Mouse (Mus musculus): ENCODE data around the gene Scgb3a1. TPM values are rescaled to one million over a fixed set of nuclear protein-coding genes. Genes with fewer than 3 reads are reported as not detected.

The Scgb3a1 gene
- polyA plus RNA-seq (2012; rRNA removed), result 0.40 TPM in 1 of 2 replicates, not detected in the other

DNA sequence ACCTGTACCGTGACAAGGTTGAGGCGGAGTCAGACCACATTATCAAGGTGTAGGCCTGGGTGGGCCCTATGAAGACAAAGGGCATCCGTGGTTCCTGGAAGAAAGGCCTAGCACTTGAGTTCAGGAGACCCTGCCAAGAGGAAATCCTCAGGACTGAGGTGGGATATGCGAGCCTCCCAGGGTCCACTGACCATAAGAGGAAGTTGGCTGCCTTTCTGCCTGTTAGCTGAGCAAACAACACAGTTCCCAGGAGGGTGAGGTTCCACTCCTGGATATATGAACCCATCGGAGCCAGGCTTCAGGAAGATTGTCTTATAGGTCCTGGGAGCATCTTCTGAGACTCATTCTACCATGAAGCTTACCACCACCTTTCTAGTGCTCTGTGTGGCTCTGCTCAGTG lies at the start of gene Scgb3a1:
TSS of gene Scgb3a1 (plus strand) at position 301 of the 400 bp plus-strand sequence.
- H3K4me1 ChIP-seq (ENCODE audit: control insufficient read depth, insufficient read depth, low read length), result peaks cover 7% of the 10 kb centered on the region; the same call in 1 of the 2 replicates
- WGBS, result 83% methylated on average over 5 of the region's 5 CpGs
- H3K27me3 ChIP-seq (ENCODE audit: control insufficient read depth, insufficient read depth, low read length), result no peaks in the 10 kb centered on the region; the same call in 1 of the 2 replicates
- H3K27ac ChIP-seq (ENCODE audit: insufficient read depth, low read length), result no peak within 1 kb of the TSS
- TF ChIP-seq POLR2A (IDR thresholded peaks at IDR 0.05; ENCODE audit: borderline replicate concordance, insufficient read depth, low read length), result no peak
- no peak for TF ChIP-seq CTCF (IDR thresholded peaks at IDR 0.05; ENCODE audit: borderline replicate concordance, insufficient read depth, low read depth, low read length)
- no peak for DNase-seq
- H3K4me3 ChIP-seq (replicated peaks; ENCODE audit: insufficient read depth, low read depth, low read length), result no peak within 1 kb of the TSS

DNA sequence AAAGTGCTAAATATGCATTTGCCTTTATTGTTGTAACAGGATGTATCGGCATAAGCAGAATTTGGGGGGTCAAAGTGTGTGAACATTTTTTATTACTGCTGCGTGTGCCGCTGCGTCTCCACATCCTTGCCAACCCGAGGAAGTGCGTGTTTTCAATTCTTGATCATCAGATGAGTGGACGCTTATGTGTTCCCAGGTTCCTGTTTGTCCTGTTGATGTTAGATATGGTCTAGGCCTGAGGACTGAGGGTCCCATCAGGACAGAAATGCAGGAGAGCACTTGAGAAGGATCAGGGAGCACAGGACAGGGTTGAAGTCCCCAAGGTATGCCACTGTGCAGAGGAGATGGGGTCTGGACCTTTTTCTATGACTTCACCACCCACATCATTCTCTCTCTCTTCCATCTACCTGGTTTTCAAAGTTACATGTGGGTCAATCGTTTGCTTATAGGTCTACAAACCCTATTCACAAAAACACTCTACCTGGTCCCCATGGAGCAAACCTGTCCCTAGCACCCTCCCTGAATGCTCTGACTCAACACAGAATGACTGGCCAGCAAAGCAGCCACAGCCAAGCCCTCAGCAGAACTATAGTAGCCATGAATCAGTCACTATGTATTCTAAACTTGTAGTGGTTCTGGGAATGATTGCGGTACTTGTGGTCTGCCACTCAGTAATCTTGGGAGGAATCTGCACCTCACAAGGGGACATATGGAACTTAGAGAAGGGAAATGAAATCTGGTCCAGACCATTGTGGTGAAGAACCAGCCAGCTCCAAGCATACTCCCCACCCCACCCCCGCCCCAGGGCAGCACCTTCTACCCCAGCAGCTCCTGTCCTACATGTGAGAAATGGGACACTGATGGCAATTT lies 47.3 kb upstream of the Scgb3a1 start:
- no peak for TF ChIP-seq CTCF (IDR thresholded peaks at IDR 0.05; ENCODE audit: borderline replicate concordance, insufficient read depth, low read depth, low read length)
- no peak for TF ChIP-seq POLR2A (IDR thresholded peaks at IDR 0.05; ENCODE audit: borderline replicate concordance, insufficient read depth, low read length)

DNA sequence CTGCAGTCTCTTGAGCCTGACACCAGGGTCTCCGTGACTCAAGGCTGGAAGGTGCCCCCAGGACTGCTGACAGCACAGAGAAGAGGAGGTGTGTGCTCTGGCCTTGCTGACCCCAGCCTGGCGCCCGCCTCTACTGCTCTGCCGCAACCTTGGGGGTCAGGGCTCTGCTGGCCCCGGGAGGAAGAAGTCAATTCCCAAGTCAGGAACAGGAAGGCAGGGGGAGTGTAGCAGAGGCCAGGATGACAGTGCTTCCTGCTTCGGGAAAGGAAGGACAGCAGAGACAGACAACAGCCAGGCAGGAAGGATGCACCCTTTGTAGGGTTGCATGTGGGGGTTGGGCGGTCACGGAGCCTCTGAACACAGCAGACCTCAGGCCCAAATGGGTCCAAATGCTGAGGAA lies 44.9 kb upstream of the Scgb3a1 start:
- no peaks in the 10 kb centered on the region for H3K4me1 ChIP-seq (ENCODE audit: control insufficient read depth, insufficient read depth, low read length)
- TF ChIP-seq POLR2A (IDR thresholded peaks at IDR 0.05; ENCODE audit: borderline replicate concordance, insufficient read depth, low read length), result no peak
- no peak for TF ChIP-seq CTCF (IDR thresholded peaks at IDR 0.05; ENCODE audit: borderline replicate concordance, insufficient read depth, low read depth, low read length)
- WGBS, result 72% methylated on average over 8 of the region's 8 CpGs
- no peak overlapping the region for H3K27ac ChIP-seq (ENCODE audit: insufficient read depth, low read length)
- H3K27me3 ChIP-seq (ENCODE audit: control insufficient read depth, insufficient read depth, low read length), result no peaks in the 10 kb centered on the region
- no peak for DNase-seq
- H3K4me3 ChIP-seq (replicated peaks; ENCODE audit: insufficient read depth, low read depth, low read length), result no peak overlapping the region

More for the DNA sequence above, 47.3 kb upstream of the Scgb3a1 start:
- no peak for DNase-seq
- H3K4me3 ChIP-seq (replicated peaks; ENCODE audit: insufficient read depth, low read depth, low read length), result no peak overlapping the region
- H3K27ac ChIP-seq (ENCODE audit: insufficient read depth, low read length), result no peak overlapping the region
- no peaks in the 10 kb centered on the region for H3K27me3 ChIP-seq (ENCODE audit: control insufficient read depth, insufficient read depth, low read length)
- 89% methylated on average over 10 of the region's 10 CpGs for WGBS
- H3K4me1 ChIP-seq (ENCODE audit: control insufficient read depth, insufficient read depth, low read length), result no peaks in the 10 kb centered on the region

DNA sequence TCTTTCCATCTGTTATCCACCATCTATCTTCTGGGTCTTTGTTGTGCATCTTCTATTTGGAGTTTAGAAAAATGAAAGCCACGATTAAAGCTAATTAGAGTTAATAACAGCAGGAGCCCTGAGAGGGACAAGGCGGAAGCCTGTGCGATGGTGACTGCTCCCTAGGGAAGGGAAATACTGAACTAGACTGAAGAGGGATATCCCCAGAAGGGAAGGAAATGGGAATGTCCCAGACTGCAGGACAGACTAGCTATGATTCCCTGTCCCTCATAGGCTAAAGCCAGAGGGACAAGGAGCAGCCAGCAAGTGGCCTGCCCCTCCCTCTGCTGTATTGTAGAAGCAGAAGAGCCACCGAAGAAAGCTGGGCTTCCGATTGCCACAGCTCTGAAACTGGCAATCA lies 41.5 kb upstream of the Scgb3a1 start:
- whole genome bisulfite sequencing, result 79% methylated on average over 5 of the region's 5 CpGs

DNA sequence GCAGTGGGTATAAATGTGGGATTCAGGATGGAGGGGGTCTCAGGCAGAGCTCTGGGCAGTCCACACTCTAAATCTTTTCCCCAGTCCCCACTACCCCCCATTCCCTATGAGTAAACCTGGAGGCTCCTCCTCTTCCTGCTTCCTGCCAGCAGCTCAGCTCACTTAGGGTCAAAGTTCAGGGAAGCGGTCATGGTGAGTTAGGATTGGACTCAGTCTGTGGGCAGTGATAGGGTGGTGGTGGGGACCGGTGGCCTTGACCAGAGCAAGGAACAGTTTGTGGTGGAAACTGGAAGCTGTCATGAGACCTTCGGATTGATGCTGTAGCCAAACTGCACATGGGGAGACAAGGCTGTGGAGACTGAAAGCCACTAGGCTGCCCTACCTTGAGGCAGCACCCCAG lies 39.3 kb upstream of the Scgb3a1 start:
- WGBS, result 76% methylated on average over 3 of the region's 3 CpGs
- H3K4me3 ChIP-seq (replicated peaks; ENCODE audit: insufficient read depth, low read depth, low read length), result no peak overlapping the region
- TF ChIP-seq POLR2A (IDR thresholded peaks at IDR 0.05; ENCODE audit: borderline replicate concordance, insufficient read depth, low read length) (no peak), CTCF (IDR thresholded peaks at IDR 0.05; ENCODE audit: borderline replicate concordance, insufficient read depth, low read depth, low read length) (no peak)
- H3K27me3 ChIP-seq (ENCODE audit: control insufficient read depth, insufficient read depth, low read length), result no peaks in the 10 kb centered on the region
- H3K27ac ChIP-seq (ENCODE audit: insufficient read depth, low read length), result no peak overlapping the region
- H3K4me1 ChIP-seq (ENCODE audit: control insufficient read depth, insufficient read depth, low read length), result no peaks in the 10 kb centered on the region
- DNase-seq, result no peak

More for the DNA sequence above, 41.5 kb upstream of the Scgb3a1 start:
- H3K27ac ChIP-seq (ENCODE audit: insufficient read depth, low read length), result no peak overlapping the region
- no peak overlapping the region for H3K4me3 ChIP-seq (replicated peaks; ENCODE audit: insufficient read depth, low read depth, low read length)
- H3K4me1 ChIP-seq (ENCODE audit: control insufficient read depth, insufficient read depth, low read length), result no peaks in the 10 kb centered on the region
- no peak for DNase-seq
- no peak for TF ChIP-seq CTCF (IDR thresholded peaks at IDR 0.05; ENCODE audit: borderline replicate concordance, insufficient read depth, low read depth, low read length)
- TF ChIP-seq POLR2A (IDR thresholded peaks at IDR 0.05; ENCODE audit: borderline replicate concordance, insufficient read depth, low read length), result no peak
- no peaks in the 10 kb centered on the region for H3K27me3 ChIP-seq (ENCODE audit: control insufficient read depth, insufficient read depth, low read length)

DNA sequence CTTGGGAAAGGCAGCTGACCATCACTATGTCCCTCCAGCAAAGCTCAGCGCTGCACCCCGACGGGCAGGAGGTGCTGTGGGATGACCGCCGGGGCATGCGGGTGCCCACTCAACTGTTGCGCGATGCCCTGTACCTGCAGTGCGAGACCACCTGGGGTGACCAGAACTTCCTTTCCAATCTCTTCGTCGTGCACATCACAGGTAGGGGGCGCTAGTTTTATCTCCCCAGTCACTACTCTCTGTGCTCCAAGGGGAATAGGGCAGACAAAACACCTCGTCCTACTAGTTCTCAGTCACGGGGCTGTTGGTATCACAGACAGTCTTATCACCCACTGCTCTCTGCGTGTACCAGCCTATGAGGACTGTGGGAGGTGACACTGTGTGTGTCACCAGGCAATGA lies 37.5 kb upstream of the Scgb3a1 start:
- H3K4me1 ChIP-seq (ENCODE audit: control insufficient read depth, insufficient read depth, low read length), result no peaks in the 10 kb centered on the region
- TF ChIP-seq CTCF (IDR thresholded peaks at IDR 0.05; ENCODE audit: borderline replicate concordance, insufficient read depth, low read depth, low read length) (no peak), POLR2A (IDR thresholded peaks at IDR 0.05; ENCODE audit: borderline replicate concordance, insufficient read depth, low read length) (no peak)
- 63% methylated on average over 15 of the region's 15 CpGs for WGBS
- no peak overlapping the region for H3K27ac ChIP-seq (ENCODE audit: insufficient read depth, low read length)
- no peak overlapping the region for H3K4me3 ChIP-seq (replicated peaks; ENCODE audit: insufficient read depth, low read depth, low read length)
- no peaks in the 10 kb centered on the region for H3K27me3 ChIP-seq (ENCODE audit: control insufficient read depth, insufficient read depth, low read length)
- no peak for DNase-seq

DNA sequence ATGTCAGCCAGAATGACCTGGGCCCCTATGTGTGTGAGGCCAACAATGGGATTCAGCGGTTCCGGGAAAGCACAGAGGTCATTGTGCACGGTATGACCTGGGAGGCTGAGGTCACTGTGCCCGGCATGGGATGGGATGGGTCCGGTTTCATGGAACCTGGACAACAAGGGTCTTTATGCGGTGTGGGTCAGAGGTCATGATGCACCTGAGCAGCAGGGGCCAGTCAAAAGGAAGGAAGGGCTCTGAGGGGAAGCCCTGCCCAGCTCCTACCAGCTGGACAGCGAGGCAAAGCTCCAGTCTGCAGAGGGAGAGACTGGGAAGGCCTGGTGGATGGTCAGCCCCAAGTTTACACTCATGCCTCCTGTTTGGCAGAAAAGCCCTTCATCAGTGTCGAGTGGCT lies 36.7 kb upstream of the Scgb3a1 start:
- no peak overlapping the region for H3K4me3 ChIP-seq (replicated peaks; ENCODE audit: insufficient read depth, low read depth, low read length)
- H3K27me3 ChIP-seq (ENCODE audit: control insufficient read depth, insufficient read depth, low read length), result no peaks in the 10 kb centered on the region
- no peaks in the 10 kb centered on the region for H3K4me1 ChIP-seq (ENCODE audit: control insufficient read depth, insufficient read depth, low read length)
- TF ChIP-seq CTCF (IDR thresholded peaks at IDR 0.05; ENCODE audit: borderline replicate concordance, insufficient read depth, low read depth, low read length) (no peak), POLR2A (IDR thresholded peaks at IDR 0.05; ENCODE audit: borderline replicate concordance, insufficient read depth, low read length) (no peak)
- no peak overlapping the region for H3K27ac ChIP-seq (ENCODE audit: insufficient read depth, low read length)
- DNase-seq, result no peak
- 55% methylated on average over 8 of the region's 8 CpGs for WGBS

DNA sequence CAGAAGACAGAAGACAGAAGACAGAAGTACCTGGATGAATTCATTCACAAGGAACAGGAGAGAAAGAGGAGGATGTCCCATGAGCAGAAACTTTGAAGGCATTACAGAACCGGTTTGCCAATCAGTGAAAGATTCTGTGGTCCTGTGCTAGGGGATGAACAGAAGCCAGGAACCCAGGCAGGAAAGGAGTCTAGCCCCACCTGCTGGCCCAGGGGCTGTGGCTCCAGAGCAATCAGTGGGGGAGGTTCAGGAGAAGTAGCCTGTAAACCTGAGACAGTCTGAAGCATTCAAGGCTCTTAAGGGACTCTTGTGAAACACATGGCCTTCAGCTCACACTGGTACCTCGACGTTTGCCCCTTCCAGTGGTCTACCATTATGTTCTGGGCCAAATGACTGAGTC lies 32.3 kb upstream of the Scgb3a1 start:
- Histone ChIP-seq H3K4me1 (ENCODE audit: control insufficient read depth, insufficient read depth, low read length) (no peaks in the 10 kb centered on the region), H3K27me3 (ENCODE audit: control insufficient read depth, insufficient read depth, low read length) (no peaks in the 10 kb centered on the region), H3K27ac (ENCODE audit: insufficient read depth, low read length) (no peak overlapping the region), H3K4me3 (replicated peaks; ENCODE audit: insufficient read depth, low read depth, low read length) (no peak overlapping the region)
- 40% methylated on average over 3 of the region's 3 CpGs for WGBS
- no peak for DNase-seq
- TF ChIP-seq POLR2A (IDR thresholded peaks at IDR 0.05; ENCODE audit: borderline replicate concordance, insufficient read depth, low read length), result no peak
- no peak for TF ChIP-seq CTCF (IDR thresholded peaks at IDR 0.05; ENCODE audit: borderline replicate concordance, insufficient read depth, low read depth, low read length)
